Mouse (Mus musculus) CH12.LX (cell line): Measurements from ENCODE around the gene Clca2. TPM values are rescaled to one million over a fixed set of nuclear protein-coding genes. Genes with fewer than 3 reads are reported as not detected.
"Not testable (repeated sequence)": the region's sequence is repeated elsewhere in the genome, so short reads cannot be mapped to it uniquely, and the experiment has no call there.

Source experiments
- DNase-seq: peaks from one replicate; pipeline ENCODE4 v3.0.0-alpha.2; 2013; ENCODE audit errors: extremely low read depth
- H3K27ac ChIP-seq: 2 replicates; pipeline ENCODE4 v1.5.1; 2012; ENCODE audit warnings: low read depth, mild to moderate bottlenecking, control low read depth, moderate library complexity; ENCODE audit not compliant: insufficient read depth
- H3K27me3 ChIP-seq: replicated peaks from 2 replicates; pipeline ENCODE3; 2012; ENCODE audit warnings: inconsistent platforms
- H3K36me3 ChIP-seq, 2 experiments: replicated peaks in 1 of 2; 2 replicates each; pipeline versions ENCODE3 to v1.6.1; 2012; ENCODE audit warnings: inconsistent platforms in 1 of 2, low read length in 1 of 2, mild to moderate bottlenecking in 1 of 2, mixed read lengths in 1 of 2, moderate library complexity in 1 of 2; ENCODE audit not compliant: control insufficient read depth in 1 of 2, insufficient read depth in 1 of 2
- H3K4me1 ChIP-seq, 2 experiments: 2 replicates each; pipeline ENCODE4 v1.6.1; 2012; ENCODE audit warnings: inconsistent platforms in 1 of 2, moderate library complexity in 1 of 2; ENCODE audit not compliant: insufficient read depth in 2 of 2, control insufficient read depth in 1 of 2
- H3K4me2 ChIP-seq: 2 replicates; pipeline ENCODE4 v1.6.1; 2012; ENCODE audit warnings: low read depth, mild to moderate bottlenecking, control low read depth; ENCODE audit not compliant: poor library complexity, insufficient read depth, severe bottlenecking
- H3K4me3 ChIP-seq, 3 experiments: fragments of 150-350 bp in 1 of 3; sonication (generic) in 1 of 3; replicated peaks in 1 of 3; 2 replicates each; pipeline versions ENCODE3 to v1.5.1; 2011 to 2012; ENCODE audit warnings: low read depth in 2 of 3, low read length in 2 of 3, mild to moderate bottlenecking in 2 of 3, moderate library complexity in 2 of 3, control low read depth in 1 of 3, improper control_type of control experiment in 1 of 3, inconsistent platforms in 1 of 3, mixed read lengths in 1 of 3; ENCODE audit not compliant: poor library complexity in 1 of 3
- H3K79me2 ChIP-seq: replicated peaks from 2 replicates; pipeline ENCODE4 v1.6.1; 2012; ENCODE audit warnings: mild to moderate bottlenecking, moderate library complexity; ENCODE audit not compliant: control insufficient read depth, poor library complexity, insufficient read depth, severe bottlenecking; ENCODE audit errors: extremely low read depth
- H3K9ac ChIP-seq: 2 replicates; pipeline ENCODE4 v1.6.1; 2012; ENCODE audit warnings: low read depth, mild to moderate bottlenecking, control low read depth, moderate library complexity; ENCODE audit not compliant: insufficient read depth
- H3K9me3 ChIP-seq: replicated peaks from 2 replicates; pipeline ENCODE3; 2012; ENCODE audit warnings: low read length, inconsistent platforms, mixed read lengths
- BHLHE40 ChIP-seq: IDR thresholded peaks from 2 replicates; pipeline ENCODE4 v1.6.1; 2011; ENCODE audit warnings: mild to moderate bottlenecking, low read depth, low read length, improper control_type of control experiment
- GABPA ChIP-seq: IDR thresholded peaks from 2 replicates; pipeline ENCODE4 v1.6.1; 2012; ENCODE audit warnings: low read depth, low read length, improper control_type of control experiment, inconsistent platforms; ENCODE audit not compliant: insufficient replicate concordance
- HCFC1 ChIP-seq: IDR thresholded peaks from 2 replicates; pipeline ENCODE4 v1.6.1; 2012; ENCODE audit warnings: low read depth, mild to moderate bottlenecking, inconsistent platforms, low read length, improper control_type of control experiment
- JUN ChIP-seq: IDR thresholded peaks from 2 replicates; pipeline ENCODE4 v1.6.1; 2011; ENCODE audit warnings: low read depth, mild to moderate bottlenecking, low read length, improper control_type of control experiment, moderate library complexity; ENCODE audit not compliant: insufficient read depth
- MAX ChIP-seq: IDR thresholded peaks from 2 replicates; pipeline ENCODE4 v1.6.1; 2011; ENCODE audit warnings: low read length, improper control_type of control experiment
- RAD21 ChIP-seq: IDR thresholded peaks from 2 replicates; pipeline ENCODE4 v1.6.1; 2011; ENCODE audit warnings: low read depth, mild to moderate bottlenecking, low read length, improper control_type of control experiment, moderate library complexity
- USF1 ChIP-seq: IDR thresholded peaks from 2 replicates; pipeline ENCODE4 v1.6.1; 2014; ENCODE audit warnings: low read depth, mild to moderate bottlenecking, inconsistent platforms, low read length, improper control_type of control experiment
- USF2 ChIP-seq: conservative IDR thresholded peaks from 2 replicates; pipeline ENCODE4 v1.6.1; 2011; ENCODE audit warnings: low read depth, low read length, improper control_type of control experiment
- ZC3H11A ChIP-seq: IDR thresholded peaks from 2 replicates; pipeline ENCODE4 v1.6.1; 2012; ENCODE audit warnings: low read depth, mild to moderate bottlenecking, inconsistent platforms, low read length, improper control_type of control experiment
- ZNF384 ChIP-seq: IDR thresholded peaks from 2 replicates; pipeline ENCODE4 v1.6.1; 2012; ENCODE audit warnings: low read depth, low read length, improper control_type of control experiment, inconsistent platforms
- dilution Hi-C: fragments of 300-500 bp; cut with MboI; formaldehyde crosslinking; loops from 2 replicates; pipeline ENCODE4 v1.14.3; 2020; ENCODE audit warnings: low sequenced_read_pairs; ENCODE audit not compliant: extremely low pct_unique_long_range_greater_than_20kb, extremely low pct_ligation_motif_present
- in situ Hi-C: fragments of 300-500 bp; cut with MboI; formaldehyde crosslinking; loops from 3 replicates; pipeline ENCODE4 v1.14.3; 2019; ENCODE audit warnings: low sequenced_read_pairs, low pct_ligation_motif_present, low pct_unique_long_range_greater_than_20kb, mixed read lengths
- polyA plus RNA-seq: library from polyadenylated mRNA; unstranded; fragments of >175 nt; gene quantifications from 2 replicates; pipeline ENCODE4 v1.2.1, GENCODE M21; 2012; ENCODE audit warnings: low read depth; ENCODE audit not compliant: insufficient read length
- total RNA-seq, 2 experiments: library from RNA; depleted of rRNA; stranded (reverse); fragments of 300-350 nt in 1 of 2; fragments of >200 nt in 1 of 2; gene quantifications; 2 replicates each; pipeline ENCODE4 v1.2.3; 2012 to 2014

Gene Clca2
- total and polyA plus RNA-seq, 3 experiments = 0.07 to 0.17 (median 0.13) TPM

DNA sequence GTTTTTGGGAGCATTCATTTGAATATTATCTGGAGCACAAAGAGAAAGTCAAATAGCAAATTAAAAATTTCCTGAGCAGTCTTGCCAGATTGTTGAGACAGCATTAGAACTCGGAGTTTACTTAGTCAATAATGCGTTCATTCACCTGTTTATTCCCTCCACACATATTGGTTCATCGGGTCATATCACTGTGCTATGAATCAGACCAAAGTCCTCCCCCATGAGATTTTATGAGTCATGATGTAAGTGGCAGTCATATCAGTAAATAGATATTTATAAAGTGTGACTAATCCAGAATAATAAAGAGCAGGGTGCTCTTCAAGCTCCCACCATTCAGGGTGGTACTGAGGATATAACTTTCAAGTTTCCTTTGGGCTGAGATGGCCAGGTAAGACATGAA lies 26.9 kb downstream of the Clca2 start:
- TF ChIP-seq ZC3H11A (no peak), RAD21 (no peak), HCFC1 (no peak), MAX (no peak)
- TF ChIP-seq, all 38 proteins: peak for 0
- DNase-seq = no peak
- Histone ChIP-seq H3K9me3 (no peaks in the 10 kb centered on the region), H3K4me3 (no peak overlapping the region), H3K36me3 (no peaks in the 10 kb centered on the region), H3K4me2 (peak overlapping the region; percentile 31; the same call in 1 of the 2 replicates), H3K27me3 (no peaks in the 10 kb centered on the region), H3K9ac (no peak overlapping the region), H3K4me1 (peaks cover 0 to 7% of the 10 kb centered on the region in 2 experiments; a peak in 1 of 4 replicates), H3K27ac (no peak overlapping the region), H3K79me2 (no peaks in the 10 kb centered on the region)
- in situ Hi-C loops = no loop called here
- dilution Hi-C loops = no loop called here

DNA sequence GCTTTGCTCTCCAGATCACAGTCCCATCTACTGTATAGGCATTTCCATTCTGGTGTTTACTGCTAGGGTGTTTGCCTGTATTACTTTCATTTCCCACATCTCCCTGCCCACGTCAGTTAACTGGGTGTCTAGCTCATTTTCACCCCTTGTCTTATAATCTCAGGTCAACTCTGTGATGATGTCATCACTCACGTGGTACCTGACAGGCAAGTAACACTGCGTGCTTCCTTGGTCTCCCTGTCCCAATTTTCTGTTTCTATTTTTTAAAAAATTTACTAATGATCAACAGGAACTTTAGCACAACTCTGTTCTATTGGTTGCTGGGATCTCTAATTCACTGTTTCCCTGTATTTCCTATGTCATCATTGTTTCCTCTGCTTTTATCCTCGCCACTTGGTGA lies 30.3 kb downstream of the Clca2 start:
- H3K4me1 ChIP-seq = peaks cover 0 to 2% of the 10 kb centered on the region in 2 experiments; a peak in 1 of 4 replicates
- TF ChIP-seq USF1 = peak; percentile 55
- TF ChIP-seq MAX = no peak
- TF ChIP-seq USF2 = peak; percentile 24
- TF ChIP-seq GABPA = no peak
- peak; percentile 32; the same call in 1 of the 2 replicates for TF ChIP-seq JUN
- peak; percentile 50 for TF ChIP-seq BHLHE40
- no peak overlapping the region for H3K9ac ChIP-seq
- peak overlapping the region in 1 of 3 experiments; percentile 19 for H3K4me3 ChIP-seq
- peak overlapping the region; percentile 57; the same call in 1 of the 2 replicates for H3K4me2 ChIP-seq
- no peak for DNase-seq
- dilution Hi-C loops (no loop called here), in situ Hi-C loops (no loop called here)
- no peaks in the 10 kb centered on the region for H3K27me3 ChIP-seq
- H3K9me3 ChIP-seq = no peaks in the 10 kb centered on the region
- H3K27ac ChIP-seq = no peak overlapping the region
- no peaks in the 10 kb centered on the region for H3K36me3 ChIP-seq
- H3K79me2 ChIP-seq = no peaks in the 10 kb centered on the region

DNA sequence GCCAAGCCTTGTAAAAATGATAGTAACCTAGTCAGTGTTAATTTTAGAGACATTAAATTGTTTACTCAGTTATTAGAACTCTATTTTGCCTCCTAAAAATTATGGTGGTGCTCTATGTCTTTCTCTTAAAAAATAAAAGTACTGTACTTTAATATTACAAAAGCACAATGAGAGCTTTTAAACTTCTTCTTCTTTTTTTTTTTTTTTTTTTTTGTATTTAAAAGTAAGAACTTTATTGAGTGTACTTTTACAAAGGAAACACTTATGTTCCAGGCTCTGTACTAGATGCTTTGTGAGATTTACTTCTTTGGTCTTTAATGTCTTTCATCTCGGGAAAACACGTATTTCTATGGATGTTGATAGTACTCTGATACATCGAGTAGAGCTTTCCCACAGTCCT lies 44.1 kb downstream of the Clca2 start:
- H3K4me1 ChIP-seq, H3K79me2 ChIP-seq, DNase-seq, H3K36me3 ChIP-seq, H3K27ac ChIP-seq, H3K4me2 ChIP-seq, H3K4me3 ChIP-seq, in situ Hi-C loops, H3K27me3 ChIP-seq, H3K9ac ChIP-seq, H3K9me3 ChIP-seq, dilution Hi-C loops: not testable (repeated sequence)
- peak; percentile 62 for TF ChIP-seq ZNF384
